Mouse (Mus musculus) ES-E14 (cell line): ENCODE data around the gene Insm1.

Experiments used
- CHD2 ChIP-seq: IDR thresholded peaks from 2 replicates; pipeline ENCODE4 v1.6.1; 2014; ENCODE audit warnings: mild to moderate bottlenecking, low read depth, low read length, inconsistent platforms
- ZC3H11A ChIP-seq: IDR thresholded peaks from 2 replicates; pipeline ENCODE4 v1.6.1; 2012; ENCODE audit warnings: low read depth, mild to moderate bottlenecking, inconsistent platforms, low read length, borderline replicate concordance

DNA sequence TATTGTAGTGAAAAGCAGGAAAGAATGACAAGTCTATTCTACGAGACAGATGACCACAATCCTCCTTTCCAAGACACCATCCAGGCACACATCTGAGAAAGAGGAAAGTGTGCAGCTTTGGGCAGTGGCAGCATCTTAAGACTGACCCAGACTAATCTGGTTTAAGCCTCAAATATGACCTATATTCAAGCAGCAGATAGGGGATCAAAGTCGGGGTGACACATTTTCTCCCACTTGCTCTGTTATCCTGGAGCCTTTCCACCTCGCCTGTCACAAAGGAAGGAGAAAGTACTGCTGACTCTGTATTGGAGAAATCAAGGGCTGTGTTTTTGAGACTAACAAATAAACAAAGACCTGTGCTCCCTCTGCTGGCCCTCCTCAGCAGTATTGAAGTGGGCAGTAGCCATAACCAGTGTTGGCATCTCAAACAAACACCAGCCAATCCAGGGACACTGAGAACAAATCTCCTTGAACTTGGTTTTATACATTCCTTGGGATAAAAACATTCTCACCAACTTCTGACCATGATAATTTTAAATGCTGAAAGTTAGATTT, 34.7 kb downstream of the Insm1 start:
- TF ChIP-seq CHD2 (no peak), ZC3H11A (no peak)
